Comparison of ENCODE assay signal across 21 mouse cellular contexts in the genomic region with DNA sequence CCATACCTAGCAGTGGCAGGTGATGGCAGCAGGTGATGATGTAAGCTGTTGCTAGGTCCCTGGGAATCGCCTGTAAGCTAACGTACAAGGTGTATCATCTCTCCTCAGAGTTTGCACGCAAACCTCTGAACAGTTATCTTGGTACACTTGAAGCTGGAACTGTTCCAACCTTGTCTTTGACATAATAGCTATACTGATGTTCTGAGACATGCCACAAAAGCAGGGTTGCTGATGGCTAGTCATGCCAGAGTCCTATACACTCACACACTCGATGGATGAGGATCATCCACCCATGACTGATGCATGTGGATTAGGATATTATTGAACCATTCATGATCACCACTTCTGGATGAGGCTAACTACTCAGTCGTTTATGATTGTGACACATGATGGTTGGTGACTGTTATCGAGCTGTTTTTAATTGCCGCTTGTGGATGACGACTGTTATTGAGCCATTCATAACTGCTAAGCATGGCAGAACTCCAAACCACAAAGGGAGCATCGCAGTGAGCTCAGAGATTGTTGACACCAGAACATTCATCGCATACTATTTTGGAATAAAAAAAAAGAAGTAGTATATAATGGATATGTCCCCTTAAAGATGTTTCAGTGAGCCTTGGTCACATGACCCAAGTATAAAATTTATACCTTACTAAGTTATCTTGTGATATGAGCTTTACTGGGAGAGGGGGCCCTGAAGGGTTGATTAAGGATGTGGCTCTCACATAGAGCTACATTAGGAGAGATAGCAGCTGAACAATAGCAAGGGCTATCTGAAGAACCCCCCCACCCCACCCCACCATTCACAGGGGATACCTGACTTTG.
DNase-seq lines count a peak whose midpoint lies in the region; ATAC-seq and TF ChIP-seq lines count a peak whose summit lies in the region.
"Had no signal": no experiment of that assay in that cellular context is flagged by ENCODE, and none has a peak within 500 bp of the region (broad histone marks: within the 10 kb centered on the region; RNA-seq: fewer than 3 reads in every experiment).

No protein-coding gene starts in this region.

- DNase-seq in kidney, adult 2 months, result peak; percentile 41
- no peak for DNase-seq in kidney, adult 9 months
- peak; percentile 40 for DNase-seq in 416B (ENCODE audit: low read depth)
- DNase-seq in NIH3T3 (ENCODE audit: low read depth), result peak; percentile 31
- DNase-seq in hindbrain, embryonic 10.5 days (ENCODE audit: low spot score), result no peak
- DNase-seq in embryo, embryonic 11 days, result no peak
- DNase-seq: adrenal gland, postnatal 36 days; cerebellum, adult 18-20 months; cerebellum, postnatal 25 days; gastrocnemius, postnatal 10 days; heart, postnatal 10 days; kidney, adult 8-10 months; right cerebral cortex, postnatal 25 days; thymus, adult 18-20 months had no signal

- no peak overlapping the region for H3K4me3 ChIP-seq in kidney, adult 2 months (ENCODE audit: insufficient read depth, low read depth, low read length)
- H3K4me3 ChIP-seq in hindbrain, embryonic 10.5 days, result no peak overlapping the region
- H3K4me3 ChIP-seq: forebrain, embryonic 12.5 days; hindbrain, embryonic 13.5 days; limb, embryonic 15.5 days; midbrain, embryonic 13.5 days; stomach, embryonic 15.5 days had no signal

- no peaks in the 10 kb centered on the region for H3K4me1 ChIP-seq in kidney, adult 2 months (ENCODE audit: control insufficient read depth, insufficient read depth, low read length)
- H3K4me1 ChIP-seq in hindbrain, embryonic 10.5 days (replicated peaks), result no peaks in the 10 kb centered on the region
- H3K4me1 ChIP-seq: forebrain, embryonic 12.5 days; hindbrain, embryonic 13.5 days; midbrain, embryonic 13.5 days; stomach, embryonic 15.5 days had no signal

- H3K36me3 ChIP-seq in kidney, adult 2 months (ENCODE audit: control insufficient read depth, insufficient read depth, low read length), result no peaks in the 10 kb centered on the region
- no peaks in the 10 kb centered on the region for H3K36me3 ChIP-seq in hindbrain, embryonic 10.5 days
- H3K36me3 ChIP-seq: forebrain, embryonic 12.5 days; hindbrain, embryonic 13.5 days; limb, embryonic 15.5 days; midbrain, embryonic 13.5 days; stomach, embryonic 15.5 days had no signal

- 0 out of 2 replicates have a peak, but pooled peaks have one; percentile 35 for ATAC-seq in megakaryocyte, adult 5-6 weeks (ENCODE audit: poor library complexity, severe bottlenecking)
- ATAC-seq: inflammation-experienced regulatory T-cells, adult 6 months; midbrain, embryonic 13.5 days had no signal

- H3K27ac ChIP-seq in kidney, adult 2 months (ENCODE audit: insufficient read depth, low read depth, low read length), result no peak overlapping the region
- no peak overlapping the region for H3K27ac ChIP-seq in hindbrain, embryonic 10.5 days
- H3K27ac ChIP-seq: forebrain, embryonic 12.5 days; hindbrain, embryonic 13.5 days; midbrain, embryonic 13.5 days; stomach, embryonic 15.5 days had no signal

- WGBS in kidney, adult 2 months, result 82% methylated on average over 10 of the region's 10 CpGs
- 92% methylated on average over 10 of the region's 10 CpGs for WGBS in hindbrain, embryonic 10.5 days

- H3K27me3 ChIP-seq in kidney, adult 2 months (replicated peaks; ENCODE audit: control insufficient read depth, insufficient read depth, low read length), result no peaks in the 10 kb centered on the region
- no peaks in the 10 kb centered on the region for H3K27me3 ChIP-seq in hindbrain, embryonic 10.5 days (ENCODE audit: insufficient read depth, poor library complexity, severe bottlenecking)
- H3K27me3 ChIP-seq: forebrain, embryonic 12.5 days; hindbrain, embryonic 13.5 days; limb, embryonic 15.5 days; midbrain, embryonic 13.5 days; stomach, embryonic 15.5 days had no signal

- TF ChIP-seq CTCF in kidney, adult 2 months (conservative IDR thresholded peaks at IDR 0.05; ENCODE audit: insufficient read depth, insufficient read length, low read depth, low read length), result no peak

- TF ChIP-seq POLR2A in kidney, adult 2 months (IDR thresholded peaks at IDR 0.05; ENCODE audit: low read depth, low read length), result no peak

- 0 out of 2 replicates have a peak, but pooled peaks cover 2% of the 10 kb centered on the region for H3K9me3 ChIP-seq in hindbrain, embryonic 10.5 days
- H3K9me3 ChIP-seq: forebrain, embryonic 12.5 days; hindbrain, embryonic 13.5 days; limb, embryonic 15.5 days; midbrain, embryonic 13.5 days; stomach, embryonic 15.5 days had no signal

Comparison
In these comparisons a context has a peak if more than half of its experiments do, and no peak if none do; other contexts are left out.
1. DNase-seq: peak in kidney, adult 2 months (single experiment), 416B (single experiment) and NIH3T3 (single experiment); none in kidney, adult 9 months (single experiment), hindbrain, embryonic 10.5 days (single experiment) and embryo, embryonic 11 days (single experiment).